Mouse (Mus musculus) forebrain, postnatal 0 days (tissue): Measurements from ENCODE around the gene 4933430I17Rik. TPM values are rescaled to one million over a fixed set of nuclear protein-coding genes. Genes with fewer than 3 reads are reported as not detected.

Experiments
- ATAC-seq: fragments of 200-750 bp; cut with Nextera tagmentation; 2 replicates; pipeline ENCODE4 v1.8.0; 2017; ENCODE audit warnings: mild to moderate bottlenecking, moderate library complexity
- DNase-seq: peaks from one replicate; pipeline ENCODE4 v3.0.0-alpha.2; 2015
- H3K27ac ChIP-seq: fragments of 300-500 bp; sonication (generic); 2 replicates; pipeline ENCODE4 v1.5.1; 2014; ENCODE audit warnings: low read depth, mild to moderate bottlenecking, antibody characterized with exemption, low read length, moderate library complexity, mixed read lengths
- H3K27me3 ChIP-seq: fragments of 300-500 bp; sonication (generic); 2 replicates; pipeline ENCODE4 v1.6.1; 2014; ENCODE audit warnings: mild to moderate bottlenecking, low read length, mixed read lengths; ENCODE audit not compliant: insufficient read depth
- H3K36me3 ChIP-seq: fragments of 300-500 bp; sonication (generic); 2 replicates; pipeline ENCODE4 v1.6.1; 2014; ENCODE audit warnings: mild to moderate bottlenecking, moderate library complexity; ENCODE audit not compliant: insufficient read depth
- H3K4me1 ChIP-seq: fragments of 300-500 bp; sonication (generic); 2 replicates; pipeline ENCODE4 v1.6.1; 2014; ENCODE audit warnings: antibody characterized with exemption; ENCODE audit not compliant: insufficient read depth
- H3K4me2 ChIP-seq: fragments of 300-500 bp; sonication (generic); 2 replicates; pipeline ENCODE4 v1.6.1; 2014; ENCODE audit warnings: low read depth, mild to moderate bottlenecking, moderate library complexity
- H3K4me3 ChIP-seq: fragments of 300-500 bp; sonication (generic); 2 replicates; pipeline ENCODE4 v1.5.1; 2014; ENCODE audit warnings: low read depth, low read length, mixed read lengths
- H3K9ac ChIP-seq: fragments of 300-500 bp; sonication (generic); 2 replicates; pipeline ENCODE4 v1.6.1; 2014; ENCODE audit warnings: mild to moderate bottlenecking
- H3K9me3 ChIP-seq: fragments of 300-500 bp; sonication (generic); 2 replicates; pipeline ENCODE4 v1.6.1; 2016; ENCODE audit warnings: low read length
- CTCF ChIP-seq: sonication (generic); IDR thresholded peaks from 2 replicates; pipeline ENCODE4 v1.5.1; 2016; ENCODE audit warnings: antibody characterized with exemption, control low read depth, low read depth
- WGBS: fragments of 180-500 bp; shearing (Covaris S2); extraction: QIAGEN DNeasy Blood & Tissue Kit; methylation state at CpG from one replicate; pipeline ENCODE4 v1.1.7; 2014; 5-methylcytosine and 5-hydroxymethylcytosine counted together
- polyA plus RNA-seq: library from polyadenylated mRNA; unstranded; fragments of >200 nt; fragmentation: Nextera tagmentation; extraction: Ambion mirVana; gene quantifications from 2 replicates; pipeline ENCODE4 v1.2.1, GENCODE M21; 2015
- total RNA-seq: library from RNA; depleted of rRNA; stranded (reverse); fragments of >200 nt; gene quantifications from 2 replicates; pipeline ENCODE4 v1.2.3, GENCODE M21; 2014

4933430I17Rik gene
- total and polyA plus RNA-seq, 2 experiments from 2014 or later, result 0.38 to 0.50 TPM

DNA sequence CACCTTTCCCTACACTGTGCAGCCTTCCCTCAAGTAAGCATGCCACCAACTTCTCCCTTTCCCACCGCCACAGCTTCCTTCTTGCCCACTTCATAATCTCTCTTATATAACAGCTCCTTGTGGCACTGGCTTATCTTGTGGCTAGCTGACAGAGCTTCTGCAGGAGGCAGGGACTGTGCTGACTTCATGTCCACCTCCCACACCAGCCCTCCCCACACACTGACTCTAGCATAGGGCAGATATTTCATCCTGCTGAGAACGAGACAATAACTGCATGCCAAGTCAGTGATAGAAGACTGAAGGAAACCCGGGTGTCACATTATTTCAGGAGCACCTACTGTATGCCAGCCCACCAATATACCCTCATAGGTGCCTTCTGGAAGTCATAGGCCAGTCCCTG is 9.7 kb upstream of the 4933430I17Rik start:
- Histone ChIP-seq H3K4me3 (no peak overlapping the region), H3K27me3 (no peaks in the 10 kb centered on the region), H3K27ac (no peak overlapping the region), H3K9me3 (no peaks in the 10 kb centered on the region), H3K9ac (no peak overlapping the region), H3K36me3 (peaks cover 30% of the 10 kb centered on the region), H3K4me2 (no peak overlapping the region), H3K4me1 (peaks cover 7% of the 10 kb centered on the region; the same call in 1 of the 2 replicates)
- no peak for DNase-seq
- TF ChIP-seq CTCF, result no peak
- 87% methylated on average over 3 of the region's 3 CpGs for WGBS
- no peak for ATAC-seq

DNA sequence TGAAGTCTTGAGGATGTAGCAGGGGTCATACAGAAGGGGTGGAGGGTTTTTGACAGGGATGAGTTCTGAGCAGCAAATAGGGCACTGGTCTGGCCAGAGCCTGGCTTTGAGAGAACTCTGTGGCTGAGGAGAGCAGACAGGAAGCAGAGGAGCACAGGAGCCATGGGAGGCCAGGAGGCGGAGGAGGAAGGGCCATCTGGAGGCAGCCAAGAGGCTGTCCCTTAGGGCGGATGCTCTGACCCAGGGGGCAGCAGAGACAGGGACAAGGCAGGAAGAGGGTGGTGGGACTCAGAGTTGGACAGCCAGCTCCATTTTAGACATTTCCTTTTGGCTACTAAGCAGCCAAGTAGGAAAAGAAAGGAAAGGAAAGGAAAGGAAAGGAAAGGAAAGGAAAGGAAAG is 9.1 kb upstream of the 4933430I17Rik start:
- H3K9me3 ChIP-seq, result no peaks in the 10 kb centered on the region
- DNase-seq, result no peak

DNA sequence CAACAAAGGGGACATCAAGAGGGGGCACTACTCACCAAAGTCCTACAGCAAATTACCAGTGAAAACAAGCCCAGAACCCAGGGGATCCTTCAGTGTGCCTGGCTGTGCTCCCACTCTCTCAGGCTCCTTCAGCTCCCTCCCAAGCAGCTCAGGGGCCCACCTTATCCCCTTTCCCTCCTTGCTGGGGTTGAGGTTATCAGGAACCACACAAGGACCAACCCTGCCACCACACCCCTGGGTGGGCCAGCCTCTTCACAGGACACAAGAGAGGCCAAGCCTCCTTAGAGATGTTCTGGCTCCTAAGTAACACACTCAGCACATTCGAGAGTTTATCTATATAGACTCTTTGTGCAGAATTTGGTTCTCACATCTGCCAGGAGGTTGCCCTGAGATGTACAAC is 8.6 kb upstream of the 4933430I17Rik start:
- 77% methylated on average over 1 of the region's 1 CpGs for WGBS
- Histone ChIP-seq H3K27me3 (no peaks in the 10 kb centered on the region), H3K9me3 (no peaks in the 10 kb centered on the region), H3K27ac (no peak overlapping the region), H3K36me3 (peaks cover 20% of the 10 kb centered on the region), H3K4me2 (no peak overlapping the region), H3K4me1 (peaks cover 7% of the 10 kb centered on the region; the same call in 1 of the 2 replicates), H3K9ac (no peak overlapping the region), H3K4me3 (no peak overlapping the region)
- ATAC-seq (no peak), DNase-seq (no peak)
- no peak for TF ChIP-seq CTCF

More for the DNA sequence above, 9.1 kb upstream of the 4933430I17Rik start:
- TF ChIP-seq CTCF, result no peak
- Histone ChIP-seq H3K27me3 (no peaks in the 10 kb centered on the region), H3K4me3 (no peak overlapping the region), H3K4me2 (no peak overlapping the region), H3K27ac (no peak overlapping the region), H3K36me3 (peaks cover 25% of the 10 kb centered on the region), H3K4me1 (peaks cover 7% of the 10 kb centered on the region; the same call in 1 of the 2 replicates), H3K9ac (no peak overlapping the region)
- no peak for ATAC-seq
- 60% methylated on average over 2 of the region's 2 CpGs for WGBS

GRCm38 (mm10) chr4:62517046-62517445 is 8.1 kb upstream of the 4933430I17Rik start:
- Histone ChIP-seq H3K4me1 (peaks cover 7% of the 10 kb centered on the region; the same call in 1 of the 2 replicates), H3K36me3 (peaks cover 16% of the 10 kb centered on the region), H3K9ac (no peak overlapping the region), H3K27ac (no peak overlapping the region), H3K27me3 (no peaks in the 10 kb centered on the region), H3K9me3 (no peaks in the 10 kb centered on the region), H3K4me2 (no peak overlapping the region), H3K4me3 (no peak overlapping the region)
- no peak for TF ChIP-seq CTCF
- 91% methylated on average over 8 of the region's 8 CpGs for WGBS
- no peak for DNase-seq
- ATAC-seq, result no peak

DNA sequence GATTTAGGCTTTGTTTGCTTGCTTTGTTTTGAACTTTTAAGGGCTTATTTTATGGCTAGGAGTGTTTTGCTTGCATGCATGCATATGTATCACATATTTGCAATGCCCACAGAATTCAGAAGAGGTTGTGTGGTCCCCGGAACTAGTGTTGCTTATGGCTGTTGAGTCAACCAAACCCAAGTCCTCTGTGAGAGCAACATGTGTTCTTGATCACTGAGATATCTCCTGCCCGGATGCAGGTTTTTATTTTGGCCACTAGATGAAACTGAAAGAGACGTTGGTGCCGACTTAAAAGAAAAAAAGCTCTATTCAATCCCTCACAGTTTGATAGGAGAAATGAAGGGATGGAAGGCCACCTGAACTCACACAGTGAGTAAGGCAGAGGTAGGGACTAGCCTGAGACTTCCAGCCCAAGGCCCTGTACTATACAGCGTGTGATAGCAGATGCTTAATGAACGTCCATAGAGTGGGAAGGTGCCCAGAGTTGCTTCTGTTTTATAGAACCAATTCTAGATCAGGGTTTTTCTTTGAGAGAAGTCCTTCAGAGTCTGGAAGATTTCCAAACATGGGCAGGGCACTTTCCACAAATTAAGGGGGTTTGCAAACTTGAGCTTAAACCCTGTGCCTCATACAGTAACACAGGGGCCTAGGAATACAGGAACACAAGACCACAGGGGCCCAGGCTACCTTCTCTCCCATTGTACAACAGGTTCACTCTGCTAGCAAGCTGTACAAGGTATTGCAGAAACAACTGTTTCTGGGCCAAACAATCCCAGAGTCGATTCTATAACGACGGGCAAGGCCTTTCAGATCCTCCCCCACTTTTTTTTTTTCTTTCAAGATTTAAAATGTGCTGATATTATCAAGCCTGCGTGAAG is 7.4 kb upstream of the 4933430I17Rik start:
- TF ChIP-seq CTCF, result no peak
- 77% methylated on average over 10 of the region's 10 CpGs for WGBS
- no peak overlapping the region for H3K4me3 ChIP-seq
- H3K9me3 ChIP-seq, result no peaks in the 10 kb centered on the region
- no peak for DNase-seq
- H3K36me3 ChIP-seq, result peaks cover 8% of the 10 kb centered on the region
- no peak for ATAC-seq
- H3K9ac ChIP-seq, result no peak overlapping the region
- H3K27me3 ChIP-seq, result no peaks in the 10 kb centered on the region
- H3K27ac ChIP-seq, result no peak overlapping the region
- H3K4me1 ChIP-seq, result peaks cover 7% of the 10 kb centered on the region; the same call in 1 of the 2 replicates
- H3K4me2 ChIP-seq, result no peak overlapping the region

GRCm38 (mm10) chr4:62518416-62519121 is 6.6 kb upstream of the 4933430I17Rik start:
- no peak for ATAC-seq
- peak overlapping the region; percentile 68; the same call in 1 of the 2 replicates for H3K9ac ChIP-seq
- no peaks in the 10 kb centered on the region for H3K27me3 ChIP-seq
- peaks cover under 1% of the 10 kb centered on the region; the same call in 1 of the 2 replicates for H3K36me3 ChIP-seq
- 0 out of 2 replicates have a peak overlapping the region, but pooled peaks have one; percentile 9 for H3K27ac ChIP-seq
- peak overlapping the region; percentile 72 for H3K4me2 ChIP-seq
- DNase-seq, result no peak
- H3K4me1 ChIP-seq, result peaks cover 7% of the 10 kb centered on the region; the same call in 1 of the 2 replicates
- peak overlapping the region; percentile 59 for H3K4me3 ChIP-seq
- no peaks in the 10 kb centered on the region for H3K9me3 ChIP-seq
- no peak for TF ChIP-seq CTCF
- 49% methylated on average over 13 of the region's 13 CpGs for WGBS
